Mouse (Mus musculus) layer of hippocampus, adult 18-20 months (tissue): ENCODE measurements around the gene Lcn9. TPM values are rescaled to one million over a fixed set of nuclear protein-coding genes. Genes with fewer than 3 reads are reported as not detected.

Experiments
- DNase-seq, 2 experiments: peaks; one replicate each; pipeline ENCODE4 v3.0.0; 2022; ENCODE audit warnings: low spot score in 2 of 2
- total RNA-seq, 2 experiments: library from RNA; stranded (reverse); gene quantifications; 2 replicates each; pipeline ENCODE4 v1.2.3; 2021

Gene Lcn9
- total RNA-seq, 2 experiments from 2014 or later = not detected

GRCm38 (mm10) chr2:25846516-25846915 is 23.6 kb downstream of the Lcn9 start:
- DNase-seq = no peak

GRCm38 (mm10) chr2:25847226-25847625 is 24.3 kb downstream of the Lcn9 start, which contains the start of gene Sohlh1:
Sohlh1 (minus strand) TSS chr2:25847248.
- no peak for DNase-seq

- peak in 1 of 2 experiments; percentile 42 for DNase-seq
Observed at GRCm38 (mm10) chr2:25850330-25850729, 27.4 kb downstream of the Lcn9 start.

GRCm38 (mm10) chr2:25852626-25853025 is 29.7 kb downstream of the Lcn9 start:
- DNase-seq = peak in 1 of 2 experiments; percentile 67

GRCm38 (mm10) chr2:25853998-25854397 is 31.0 kb downstream of the Lcn9 start:
- no peak for DNase-seq

- no peak for DNase-seq
Observed at GRCm38 (mm10) chr2:25859891-25860290, 36.9 kb downstream of the Lcn9 start.

GRCm38 (mm10) chr2:25862038-25862437 is 39.1 kb downstream of the Lcn9 start:
- DNase-seq = no peak

- no peak for DNase-seq
Observed at GRCm38 (mm10) chr2:25862696-25863270, 39.8 kb downstream of the Lcn9 start.

- DNase-seq = no peak
Observed at GRCm38 (mm10) chr2:25863337-25864131, 40.6 kb downstream of the Lcn9 start, which contains the start of gene Kcnt1. Kcnt1 (plus strand) TSS chr2:25863734.

GRCm38 (mm10) chr2:25864230-25864629 is 41.3 kb downstream of the Lcn9 start:
- no peak for DNase-seq

GRCm38 (mm10) chr2:25865412-25865811 is 42.5 kb downstream of the Lcn9 start:
- DNase-seq = peak; percentile 45 to 52

GRCm38 (mm10) chr2:25866656-25867055 is 43.7 kb downstream of the Lcn9 start:
- DNase-seq = no peak

Other genes with a start within 250 kb of the Lcn9 start
- 1 to 10 TPM; 2.1 to 4.0 TPM for gene Mamdc4, start 248.3 kb upstream of the Lcn9 start, total RNA-seq
- gene Phpt1, start 247.9 kb upstream of the Lcn9 start, total RNA-seq = 10 to 100 TPM; 63.0 to 66.2 TPM
- gene Ajm1, start 241.4 kb upstream of the Lcn9 start, total RNA-seq = 100 to 1,000 TPM in 1 of 2 experiments, 10 to 100 TPM in 1; 98.6 to 102 TPM
- 100 to 1,000 TPM; 150 to 155 TPM for gene Rabl6, start 214.6 kb upstream of the Lcn9 start, total RNA-seq
- gene Ccdc183, start 205.5 kb upstream of the Lcn9 start, total RNA-seq = not detected
- 10 to 100 TPM; 16.7 to 17.5 TPM for gene Tmem141, start 201.1 kb upstream of the Lcn9 start, total RNA-seq
- 1 to 10 TPM in 1 of 2 experiments, under 1 TPM in 1; 0.56 to 1.1 TPM for gene Fcna, start 195.1 kb upstream of the Lcn9 start, total RNA-seq
- gene Lcn8, start 170.0 kb upstream of the Lcn9 start, total RNA-seq = not detected
- not detected for gene Lcn5, start 165.2 kb upstream of the Lcn9 start, total RNA-seq
- gene Lcn6, start 146.4 kb upstream of the Lcn9 start, total RNA-seq = not detected
- gene Lcn10, start 140.4 kb upstream of the Lcn9 start, total RNA-seq = not detected
- not detected for gene Obp2a, start 123.1 kb upstream of the Lcn9 start, total RNA-seq
- gene Bmyc, start 116.4 kb upstream of the Lcn9 start, total RNA-seq = 10 to 100 TPM; 92.5 to 96.1 TPM
- gene Obp2b, start 86.1 kb upstream of the Lcn9 start, total RNA-seq = not detected
- not detected for gene Lcn3, start 57.6 kb upstream of the Lcn9 start, total RNA-seq
- gene Lcn11, start 46.1 kb upstream of the Lcn9 start, total RNA-seq = not detected
- gene Gm13539, start 40.9 kb upstream of the Lcn9 start, total RNA-seq = not detected
- gene Glt6d1, start 7.3 kb upstream of the Lcn9 start, total RNA-seq = not detected
- gene Sohlh1, start 24.1 kb downstream of the Lcn9 start, total RNA-seq = not detected
- gene Kcnt1, start 40.6 kb downstream of the Lcn9 start, total RNA-seq = 10 to 100 TPM; 39.9 to 43.2 TPM
- 100 to 1,000 TPM; 133 to 153 TPM for gene Camsap1, start 160.1 kb downstream of the Lcn9 start, total RNA-seq
- gene Ubac1, start 198.6 kb downstream of the Lcn9 start, total RNA-seq = 10 to 100 TPM; 53.9 to 58.0 TPM